Mouse (Mus musculus) inflammation-experienced regulatory T-cells (primary cell): Measurements from ENCODE around the gene Slc5a4b. TPM values are rescaled to one million over a fixed set of nuclear protein-coding genes. Genes with fewer than 3 reads are reported as not detected.

Experiments used
- polyA plus RNA-seq, 2 experiments: library from polyadenylated mRNA; unstranded; fragments of 100-300 nt; shearing (Covaris generic); gene quantifications; one replicate each; pipeline ENCODE4 v1.2.1; 2017

Gene Slc5a4b
- under 1 TPM; 0.11 to 0.66 TPM for polyA plus RNA-seq

DNA sequence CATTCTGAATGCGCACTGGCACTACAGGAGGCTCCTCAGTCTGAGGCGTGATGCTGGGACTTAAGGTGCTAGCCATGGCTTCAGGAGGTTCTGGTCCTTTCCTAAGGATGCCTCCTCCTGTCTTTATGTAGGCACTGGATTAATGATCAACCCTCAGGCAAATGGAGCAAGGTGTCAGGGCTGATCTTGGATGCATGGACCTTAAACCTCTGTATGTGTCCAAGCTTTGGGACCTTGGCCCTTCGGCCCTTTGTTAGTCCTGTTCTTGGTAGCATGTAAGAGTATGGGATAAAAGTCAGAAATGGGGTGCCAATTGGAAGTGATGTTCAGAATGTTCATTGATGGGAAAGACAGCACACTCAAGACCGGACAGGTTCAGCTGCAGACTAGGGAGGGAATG, at the start of gene Slc5a4b:
TSS of gene Slc5a4b (minus strand) at position 101 of the 400 bp plus-strand sequence.

DNA sequence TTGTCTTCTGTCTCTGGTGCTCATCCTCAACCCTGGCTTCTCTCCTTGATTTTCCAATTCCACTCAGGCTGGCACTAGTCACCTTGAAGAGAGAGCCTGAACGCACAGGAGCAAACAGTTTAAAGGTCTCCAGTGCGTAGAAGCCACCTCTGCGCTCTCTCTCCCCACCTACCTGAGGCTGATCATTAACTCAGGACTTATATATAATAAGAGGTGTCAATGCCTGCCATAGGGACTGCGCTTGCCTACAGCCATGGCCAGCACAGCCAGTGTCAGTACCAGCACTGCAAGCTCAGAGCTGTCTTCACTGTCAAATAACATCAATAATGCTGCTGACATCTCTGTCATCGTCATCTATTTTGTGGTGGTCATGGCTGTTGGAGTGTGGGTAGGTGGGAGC, 36.5 kb upstream of the Slc5a4b start, which contains the start of gene Slc5a4a:
TSS of gene Slc5a4a (plus strand) at position 174 of the 400 bp plus-strand sequence.

DNA sequence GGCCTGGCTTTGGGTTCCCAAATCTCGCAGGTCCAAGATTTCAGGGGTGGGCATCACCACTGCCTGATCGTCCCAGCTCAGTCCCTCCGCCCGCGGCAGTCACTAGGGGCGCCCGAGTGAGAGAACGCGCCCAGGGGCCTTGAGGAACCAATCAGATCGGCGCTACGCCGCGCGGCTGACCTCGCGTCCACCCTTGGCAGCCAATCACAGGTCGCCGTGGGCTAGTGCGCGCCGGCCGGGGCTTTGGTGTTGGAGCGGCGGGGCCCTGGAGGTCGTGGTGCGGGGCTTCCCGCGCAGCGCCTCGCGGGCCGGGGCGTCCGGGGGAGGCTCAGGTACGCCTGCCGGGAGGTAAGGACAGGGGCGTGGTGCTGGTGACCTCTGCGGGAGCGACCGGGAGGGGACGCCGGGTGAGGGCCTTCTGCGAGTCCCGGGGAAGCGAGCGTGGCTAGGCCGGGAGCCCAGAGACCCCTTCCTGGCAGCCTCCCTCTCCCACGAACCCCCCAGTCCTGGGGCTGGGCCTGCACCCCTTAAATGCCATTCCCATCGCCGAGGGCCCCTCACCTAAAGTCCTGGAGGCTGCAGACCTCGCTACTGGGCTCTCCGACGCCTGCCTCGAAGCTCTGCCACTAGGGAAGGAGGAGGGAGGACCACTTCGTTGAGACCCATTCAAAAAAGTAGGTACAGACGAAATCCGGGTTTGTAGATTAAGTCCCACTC, 78.2 kb downstream of the Slc5a4b start, which contains the start of gene Zfp280b:
TSS of gene Zfp280b (plus strand) at position 249 of the 717 bp plus-strand sequence.

Other genes starting within 250 kb of the Slc5a4b start
- gene Derl3, start 217.5 kb downstream of the Slc5a4b start, polyA plus RNA-seq, result 1 to 10 TPM; 2.4 to 5.9 TPM
- 10 to 100 TPM; 89.6 to 97.4 TPM for gene Smarcb1, start 189.3 kb downstream of the Slc5a4b start, polyA plus RNA-seq
- 100 to 1,000 TPM in 1 of 2 experiments, 10 to 100 TPM in 1; 47.4 to 109 TPM for gene Chchd10, start 177.8 kb downstream of the Slc5a4b start, polyA plus RNA-seq
- gene Mmp11, start 174.5 kb downstream of the Slc5a4b start, polyA plus RNA-seq, result 10 to 100 TPM in 1 of 2 experiments, 1 to 10 TPM in 1; 6.4 to 10.9 TPM
- gene Gm867, start 170.3 kb downstream of the Slc5a4b start, polyA plus RNA-seq, result under 1 TPM in 1 of 2 experiments, not detected in 1; 0.40 TPM
- 1 to 10 TPM in 1 of 2 experiments, under 1 TPM in 1; 0.87 to 2.4 TPM for gene Vpreb3, start 167.9 kb downstream of the Slc5a4b start, polyA plus RNA-seq
- gene Gm5134, start 156.4 kb downstream of the Slc5a4b start, polyA plus RNA-seq, result 1 to 10 TPM in 1 of 2 experiments, under 1 TPM in 1; 0.96 to 1.3 TPM
- gene Zfp280b, start 78.3 kb downstream of the Slc5a4b start, polyA plus RNA-seq, result 10 to 100 TPM; 39.6 to 43.5 TPM
- gene Slc5a4a, start 36.5 kb upstream of the Slc5a4b start, polyA plus RNA-seq, result not detected
- 10 to 100 TPM; 29.4 to 29.9 TPM for gene Prmt2, start 126.9 kb upstream of the Slc5a4b start, polyA plus RNA-seq
- gene S100b, start 142.9 kb upstream of the Slc5a4b start, polyA plus RNA-seq, result 1 to 10 TPM in 1 of 2 experiments, under 1 TPM in 1; 0.20 to 1.0 TPM
- 1 to 10 TPM; 7.4 to 9.8 TPM for gene Dip2a, start 234.3 kb upstream of the Slc5a4b start, polyA plus RNA-seq